Mouse (Mus musculus) right cerebral cortex, postnatal 14 days (tissue): ENCODE measurements around the gene Olfr1281.
"Not testable (repeated sequence)": the region's sequence is repeated elsewhere in the genome, so short reads cannot be mapped to it uniquely, and the experiment has no call there.

Experiments used
- DNase-seq: peaks from one replicate; pipeline ENCODE4 v3.0.0; 2022

Gene Olfr1281

DNA sequence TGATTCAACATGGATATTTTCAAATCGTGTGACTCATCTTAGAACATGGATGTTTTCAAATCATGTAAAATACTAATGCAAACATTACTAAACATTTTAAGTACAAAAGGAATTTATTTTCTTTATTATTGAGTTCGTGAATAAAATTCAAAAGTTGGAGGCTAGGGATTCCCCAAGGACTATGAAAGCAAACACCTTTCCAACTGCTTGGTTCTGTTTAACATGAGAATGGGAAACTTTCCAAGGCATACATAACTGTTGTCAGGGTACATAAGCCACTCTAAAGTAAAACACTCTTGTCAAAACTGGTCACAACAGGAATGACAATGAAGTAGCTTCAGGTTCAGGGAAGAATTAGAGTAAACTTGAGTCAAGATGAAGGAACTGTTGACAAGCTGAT lies at the start of gene Olfr1281:
Gene Olfr1281, plus strand, starts transcription at position 301 of the 400 bp plus-strand sequence.
- no peak for DNase-seq

DNA sequence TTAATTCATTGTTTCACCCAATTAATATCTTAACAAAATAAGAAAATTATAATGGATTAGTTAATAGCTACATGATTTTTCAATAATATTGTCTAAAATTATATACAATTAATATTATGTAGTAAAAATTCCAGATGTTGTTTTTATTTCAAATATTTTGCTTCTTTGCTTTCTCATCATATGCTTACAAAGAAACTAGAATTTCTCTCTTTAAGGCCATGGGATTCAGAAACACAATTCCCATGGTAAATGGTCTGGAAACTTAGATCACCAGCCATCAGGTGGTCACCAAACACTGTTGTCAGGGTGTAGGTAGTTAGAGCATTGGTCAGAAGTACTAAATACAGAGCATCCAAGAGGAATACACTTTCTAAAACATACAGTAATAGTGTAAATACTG lies 36.5 kb upstream of the Olfr1281 start, which contains the start of gene Olfr1278:
Gene Olfr1278, plus strand, starts transcription at position 301 of the 400 bp plus-strand sequence.
- DNase-seq = no peak

DNA sequence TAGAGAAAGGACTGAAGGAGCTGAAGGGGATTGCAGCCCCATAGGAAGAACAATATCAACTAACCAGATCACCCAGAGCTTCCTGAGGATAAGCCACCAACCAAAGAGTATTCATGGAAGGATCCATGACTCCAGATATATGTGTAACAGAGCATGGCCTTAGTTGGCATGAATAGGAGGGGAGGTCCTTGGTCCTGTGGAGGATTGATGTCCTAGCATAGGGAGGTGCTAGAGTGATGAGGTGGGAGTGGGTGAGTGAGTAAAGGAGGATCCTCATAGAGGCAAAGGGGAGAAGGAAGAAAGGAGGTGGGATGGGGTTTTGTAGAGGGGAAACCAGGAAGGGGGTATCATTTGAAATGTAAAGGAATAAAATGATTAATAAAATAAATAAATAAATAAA lies 27.8 kb upstream of the Olfr1281 start:
- no peak for DNase-seq

DNA sequence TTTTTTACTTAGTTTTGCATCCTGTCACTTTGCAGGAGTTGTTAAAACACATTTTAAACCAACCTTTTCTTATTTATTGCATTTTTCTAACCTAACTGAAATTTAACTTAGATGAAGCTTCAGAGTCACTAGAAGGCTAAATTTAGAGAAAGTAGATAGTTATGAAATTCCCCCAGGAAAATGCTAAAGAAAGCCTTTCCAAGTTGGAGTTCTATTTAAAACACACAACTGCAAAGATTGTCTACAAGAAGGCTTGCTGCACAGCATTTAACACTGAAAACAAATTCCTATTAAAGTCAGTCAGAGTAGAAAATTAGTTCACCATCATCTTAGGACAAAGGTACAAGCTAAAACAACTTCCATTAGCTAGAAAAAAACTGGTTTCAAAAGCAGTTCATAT lies 25.9 kb upstream of the Olfr1281 start, which contains the start of gene Olfr1279:
Gene Olfr1279, plus strand, starts transcription at position 262 of the 400 bp plus-strand sequence.
- no peak for DNase-seq

DNA sequence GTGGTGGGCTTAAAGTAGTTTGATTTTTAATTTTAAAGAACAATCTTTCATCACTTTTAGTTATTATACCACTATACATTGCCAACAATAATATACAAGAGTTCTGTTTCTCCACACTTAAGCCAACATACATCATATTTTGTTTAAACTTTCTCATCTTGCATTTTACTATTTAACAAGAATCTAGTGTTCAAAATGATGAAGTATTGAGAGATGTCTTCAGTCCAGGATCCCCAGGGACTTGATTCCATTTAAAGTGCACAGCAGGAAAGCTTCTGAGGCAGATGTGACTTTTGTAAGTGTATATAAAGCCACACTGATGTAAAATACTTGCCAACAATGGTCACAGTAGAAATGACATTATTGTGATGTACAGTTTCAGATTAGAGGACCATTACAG lies 12.6 kb upstream of the Olfr1281 start, which contains the start of gene Olfr1280:
Gene Olfr1280, plus strand, starts transcription at position 301 of the 400 bp plus-strand sequence.
- DNase-seq = no peak

DNA sequence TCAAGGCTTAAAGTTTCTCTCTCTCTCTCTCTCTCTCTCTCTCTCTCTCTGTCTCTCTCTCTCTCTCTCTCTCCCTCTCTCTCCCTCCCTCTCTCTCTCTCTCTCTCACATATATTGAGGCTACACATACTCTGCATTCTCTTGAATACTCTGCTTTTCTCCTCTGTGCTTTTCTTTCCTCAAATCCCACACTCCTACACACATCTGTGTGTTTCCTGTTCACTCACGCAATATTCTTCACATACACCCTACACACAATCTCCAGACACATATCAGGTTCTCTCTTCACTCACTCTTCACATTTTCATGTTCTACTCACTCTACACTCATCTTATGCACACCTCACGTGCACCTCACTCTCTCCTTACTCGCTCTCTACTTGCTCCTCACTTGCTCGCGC lies 7.4 kb downstream of the Olfr1281 start:
- DNase-seq = not testable (repeated sequence)

DNA sequence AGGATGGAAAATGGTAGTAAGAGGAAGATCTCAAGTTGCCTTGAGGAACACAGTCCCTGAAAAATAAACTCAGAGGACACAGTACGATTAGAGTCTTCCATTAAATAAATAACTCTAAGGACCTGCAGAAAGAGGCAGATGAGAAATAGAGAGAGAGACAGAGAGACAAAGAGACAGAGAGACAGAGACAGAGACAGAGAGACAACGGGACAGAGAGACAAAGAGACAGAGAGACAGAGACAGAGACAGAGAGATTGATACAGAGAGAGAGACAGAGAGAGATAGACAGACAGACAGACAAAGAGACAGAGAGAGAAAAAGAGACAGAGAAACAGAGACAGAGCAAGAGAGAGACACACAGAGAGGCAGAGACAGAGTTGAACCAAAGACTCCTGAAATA lies 9.7 kb downstream of the Olfr1281 start, which contains the start of gene Olfr1282:
Gene Olfr1282, minus strand, starts transcription at position 101 of the 400 bp plus-strand sequence.
- DNase-seq = no peak

DNA sequence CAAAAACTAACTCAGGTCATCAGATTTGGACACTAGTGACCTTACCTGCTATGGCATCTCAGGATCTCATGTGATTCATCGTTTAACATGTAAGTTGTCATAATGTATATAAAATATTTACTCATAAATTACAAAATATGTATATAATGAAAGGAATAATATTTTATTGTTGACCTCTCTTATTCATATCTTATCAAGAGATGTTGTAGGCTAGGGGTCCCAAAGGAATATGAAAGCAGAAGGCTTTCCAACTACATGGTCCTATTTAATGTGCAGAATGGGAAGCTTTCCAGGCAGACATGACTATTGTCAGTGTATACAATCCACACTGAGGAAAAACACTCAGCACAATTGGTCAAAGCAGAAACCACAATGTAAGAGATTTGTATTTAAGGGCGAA lies 40.2 kb downstream of the Olfr1281 start, which contains the start of gene Olfr1283:
Gene Olfr1283, plus strand, starts transcription at position 301 of the 400 bp plus-strand sequence.
- DNase-seq = no peak

DNA sequence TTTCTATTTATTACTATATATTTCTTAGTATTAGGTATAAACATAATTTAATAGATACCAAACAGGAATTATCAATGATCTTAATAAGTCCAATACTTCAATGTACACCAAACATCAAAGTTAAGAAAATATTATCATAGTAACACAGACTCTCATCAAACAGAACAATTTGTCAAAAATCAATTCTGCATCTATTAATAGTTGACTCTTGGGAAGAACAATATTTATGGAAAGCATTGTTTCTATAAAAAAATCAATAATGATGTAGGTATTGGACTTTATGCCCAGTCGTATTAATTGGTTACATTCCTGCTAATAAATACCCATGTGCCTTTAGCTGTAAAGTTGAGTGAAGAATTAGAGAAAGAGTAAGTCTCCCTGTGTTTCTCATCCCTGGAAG lies 48.9 kb downstream of the Olfr1281 start, which contains the start of gene Olfr1284:
Gene Olfr1284, plus strand, starts transcription at position 301 of the 400 bp plus-strand sequence.
- DNase-seq = no peak
